Mouse (Mus musculus): ENCODE results near the gene Nfya.

Gene Nfya

DNA sequence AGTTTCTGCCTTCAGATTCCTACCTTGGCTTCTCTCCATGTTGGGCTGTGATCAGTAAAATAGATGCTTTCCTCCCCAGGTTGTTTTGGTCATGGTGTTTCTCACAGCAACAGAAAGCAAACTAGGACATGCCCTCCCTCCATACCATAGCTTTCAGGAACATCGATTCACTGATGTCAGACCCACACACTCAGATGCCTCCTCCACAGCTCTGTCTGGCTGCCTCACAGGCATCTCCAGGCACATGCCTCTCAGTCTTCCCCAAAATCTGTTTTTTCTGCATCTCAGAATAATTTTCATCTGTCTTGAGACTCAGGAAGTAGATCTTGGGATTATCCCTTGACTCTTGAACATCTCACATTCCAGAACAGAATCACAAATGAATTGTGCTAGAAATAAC lies 33.6 kb downstream of the Nfya start:
- CTCF ChIA-PET, result no interaction called here
- POLR2A ChIA-PET, result no interaction called here

DNA sequence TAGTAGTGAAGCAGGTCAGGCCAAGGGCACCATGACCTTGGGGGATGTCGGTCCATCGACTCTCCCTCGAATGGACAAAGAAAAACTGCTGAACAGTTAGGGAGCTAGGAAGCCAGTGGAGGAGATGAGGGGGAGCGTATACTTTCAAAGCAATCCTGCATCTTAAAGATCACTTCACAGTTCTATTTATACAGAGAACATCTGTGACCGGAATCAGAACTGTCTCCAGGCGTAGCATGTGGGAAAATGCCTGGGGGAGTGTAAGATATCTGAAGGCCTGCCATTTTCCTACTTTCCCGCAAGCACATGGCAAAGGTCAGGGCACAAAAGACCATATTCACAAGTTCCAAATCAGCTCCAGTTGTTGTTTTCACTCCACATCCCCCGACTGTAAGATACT lies 36.7 kb downstream of the Nfya start:
- ChIA-PET CTCF (no interaction called here), POLR2A (interaction anchor here in 1 of 4 experiments (0.6 to 1.7 kb wide), 2 partner anchors 19 to 143 kb away, joined by 3 to 4 read pairs; no protein-coding TSS in a partner anchor)

DNA sequence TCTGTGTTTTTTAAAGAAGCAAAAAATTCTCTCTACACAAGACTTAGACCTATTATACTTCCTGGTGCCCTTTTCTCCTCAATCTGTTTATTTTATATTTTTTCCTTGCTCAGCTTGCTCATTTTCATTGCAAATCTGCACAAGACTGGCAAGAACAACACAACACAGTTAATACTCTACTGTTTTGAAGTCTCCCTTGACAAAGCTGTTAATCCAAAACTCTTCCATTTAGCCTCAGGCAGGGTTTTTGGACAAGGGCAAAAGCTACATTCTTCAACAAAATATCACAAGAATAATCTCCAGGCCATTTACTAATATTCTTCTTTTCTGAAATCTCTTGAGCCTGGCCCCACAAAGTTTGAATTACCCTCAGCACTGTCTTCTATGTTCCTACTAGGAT lies 38.1 kb downstream of the Nfya start:
- ChIA-PET CTCF (no interaction called here), POLR2A (interaction anchor here in 1 of 4 experiments (1.7 kb wide), 1 partner anchor 21 kb away, joined by 4 read pairs; no protein-coding TSS in a partner anchor)

DNA sequence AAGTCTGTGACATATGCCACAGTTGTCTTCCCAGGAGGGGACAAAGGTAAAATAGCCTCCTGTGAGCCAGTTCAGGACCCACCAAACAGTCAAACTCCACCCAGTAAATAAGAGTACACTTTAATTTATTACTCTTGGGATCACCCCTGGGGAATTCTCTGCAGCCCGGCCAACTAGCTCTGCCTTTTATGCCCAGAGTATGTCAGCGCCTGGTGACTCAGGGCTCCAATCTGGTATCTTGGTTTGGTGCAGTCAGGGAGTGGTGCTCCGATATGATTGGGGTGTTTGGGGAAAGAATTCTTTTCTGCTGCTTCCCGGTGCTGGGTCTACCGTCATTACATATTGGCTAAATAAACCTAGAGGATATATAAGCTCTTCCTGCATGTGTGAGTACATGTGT lies 42.9 kb downstream of the Nfya start:
- ChIA-PET POLR2A (no interaction called here), CTCF (interaction anchor here in 1 of 4 experiments (0.6 kb wide), 1 partner anchor 255 kb away, joined by 8 read pairs; no protein-coding TSS in a partner anchor)

DNA sequence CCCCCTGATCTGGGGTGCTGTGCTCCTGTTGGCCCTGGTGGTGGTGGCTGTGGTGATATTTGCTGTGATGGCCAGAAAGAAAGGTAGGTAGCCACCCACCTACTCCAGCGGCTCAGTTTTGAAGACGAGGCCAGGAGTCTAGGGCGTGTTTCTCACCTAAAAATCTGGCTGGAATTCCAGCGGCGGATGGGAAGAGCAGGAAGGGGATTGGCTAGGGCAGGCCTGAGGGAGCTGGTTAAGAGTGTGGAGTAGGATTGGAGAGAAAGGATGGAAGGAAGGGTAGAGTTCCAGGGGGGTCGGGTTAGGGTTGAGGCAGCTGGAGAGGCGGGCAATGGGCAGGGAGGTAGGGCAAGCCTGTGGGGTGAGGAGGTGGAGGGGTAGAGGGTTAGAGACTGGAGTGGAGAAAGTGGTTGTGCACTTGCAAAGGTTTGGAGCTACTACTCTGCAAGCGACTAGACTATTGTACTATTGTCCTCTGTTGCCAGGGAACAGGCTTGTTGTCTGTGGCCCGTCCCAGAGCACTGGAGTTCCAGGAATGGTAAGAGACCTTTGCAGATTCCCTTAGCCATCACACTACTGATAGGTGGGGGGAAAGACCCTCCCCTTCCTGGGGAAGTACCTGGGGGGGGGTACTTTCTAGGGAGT lies 44.1 kb downstream of the Nfya start:
- CTCF ChIA-PET, result interaction anchor here in 2 of 4 experiments (0.5 to 1.6 kb wide), 3 partner anchors 194 to 264 kb away, joined by 3 to 4 read pairs (median 3); no protein-coding TSS in a partner anchor

DNA sequence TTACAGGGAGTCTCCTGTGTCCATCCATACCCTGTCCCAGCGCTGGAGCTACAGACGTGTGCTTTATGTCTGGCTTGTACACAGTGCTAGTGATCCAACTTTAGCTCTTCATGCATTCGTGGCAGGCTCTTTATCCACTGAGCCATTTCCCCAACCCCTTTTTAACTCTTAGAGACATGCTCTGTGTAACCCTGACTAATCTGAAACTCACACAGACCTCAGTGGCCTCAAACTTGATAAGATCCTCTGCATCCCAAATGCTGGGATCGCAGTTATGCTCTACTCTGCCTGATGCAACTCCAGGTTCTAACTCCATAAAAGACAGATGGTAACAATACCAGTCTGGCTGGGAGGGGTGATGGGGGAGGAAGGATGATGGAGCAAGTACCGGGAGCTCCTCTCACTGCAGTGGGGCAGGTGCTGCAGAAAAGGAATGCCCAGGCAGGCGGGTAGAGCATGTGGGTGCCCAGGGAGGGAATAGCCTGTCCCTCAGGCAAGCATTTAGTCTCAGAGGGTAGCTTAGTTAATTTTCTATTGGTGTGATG lies 46.2 kb downstream of the Nfya start:
- CTCF ChIA-PET, result no interaction called here

More for the DNA sequence above, 44.1 kb downstream of the Nfya start:
- POLR2A ChIA-PET, result interaction anchor here in 3 of 4 experiments (0.5 to 1.3 kb wide), 5 partner anchors 10 to 59 kb away, joined by 3 to 6 read pairs (median 4); no protein-coding TSS in a partner anchor

DNA sequence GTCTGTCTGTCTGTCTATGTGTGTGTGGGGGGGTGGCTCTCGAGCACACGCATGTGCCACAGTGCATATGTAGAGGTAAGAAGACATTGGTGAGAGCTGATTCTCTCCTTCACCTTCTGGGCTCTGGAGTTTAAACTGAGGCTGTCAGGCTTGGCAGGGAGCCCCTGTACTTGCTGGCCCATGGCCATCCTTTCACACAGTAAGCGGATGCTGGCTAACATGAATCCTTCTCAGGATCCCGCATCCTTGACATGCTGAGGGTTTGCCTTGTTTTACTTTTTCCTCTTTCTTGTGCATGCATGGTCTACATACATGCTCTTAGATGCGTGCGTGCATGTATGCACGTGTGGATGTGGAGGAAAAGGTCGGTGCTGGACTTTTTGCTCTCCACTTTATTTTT lies 46.7 kb downstream of the Nfya start:
- CTCF ChIA-PET, result no interaction called here
- POLR2A ChIA-PET, result interaction anchor here in 1 of 4 experiments (0.6 kb wide), 1 partner anchor 635 kb away, joined by 3 read pairs; no protein-coding TSS in a partner anchor

More for the DNA sequence above, 46.2 kb downstream of the Nfya start:
- POLR2A ChIA-PET, result interaction anchor here in 2 of 4 experiments (0.6 to 0.7 kb wide), 2 partner anchors 98 to 635 kb away, joined by 3 to 5 read pairs; no protein-coding TSS in a partner anchor

DNA sequence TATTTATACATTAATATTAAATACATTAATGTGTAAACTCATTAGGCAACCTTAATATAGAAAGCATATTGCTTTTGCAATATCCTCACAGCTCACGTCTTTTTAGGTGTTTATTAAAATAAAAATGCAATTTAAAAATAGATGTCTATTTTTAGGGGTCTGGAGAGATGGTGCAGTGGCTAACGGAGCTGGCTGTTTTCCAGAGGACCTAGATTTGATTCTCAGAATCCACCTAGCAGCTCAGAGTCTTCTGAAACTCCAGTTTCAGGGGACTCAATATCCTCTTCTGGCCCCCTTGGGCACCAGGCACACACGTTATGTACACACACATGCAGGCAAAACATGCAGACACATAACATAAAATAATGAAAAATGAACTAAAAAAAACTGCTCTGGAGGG lies 47.4 kb downstream of the Nfya start:
- ChIA-PET CTCF (no interaction called here), POLR2A (no interaction called here)

DNA sequence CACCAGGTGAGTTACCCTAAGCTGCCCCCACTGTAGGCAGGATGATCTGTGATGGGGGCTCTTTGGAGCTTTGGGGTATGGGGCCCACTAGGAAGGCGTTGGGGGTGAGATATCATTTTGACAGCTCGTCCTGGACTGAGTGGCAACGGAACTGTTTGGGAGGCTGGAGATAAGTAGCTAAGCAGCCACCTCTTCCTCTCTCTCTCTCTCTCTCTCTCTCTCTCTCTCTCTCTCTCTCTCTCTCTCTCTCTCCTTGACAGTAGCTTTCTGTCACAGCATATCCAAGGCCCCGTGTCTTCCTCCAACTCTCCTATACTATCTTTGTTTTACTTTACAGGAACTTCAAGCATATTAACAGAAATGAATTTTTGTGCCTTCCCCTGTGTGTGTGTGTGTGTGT lies 49.2 kb downstream of the Nfya start:
- POLR2A ChIA-PET, result interaction anchor here in 2 of 4 experiments (0.7 to 1.3 kb wide), 2 partner anchors 10 to 66 kb away, joined by 3 read pairs; no protein-coding TSS in a partner anchor
- CTCF ChIA-PET, result interaction anchor here (0.5 to 1.6 kb wide), 4 partner anchors 243 to 552 kb away, joined by 3 to 8 read pairs (median 4); no protein-coding TSS in a partner anchor

DNA sequence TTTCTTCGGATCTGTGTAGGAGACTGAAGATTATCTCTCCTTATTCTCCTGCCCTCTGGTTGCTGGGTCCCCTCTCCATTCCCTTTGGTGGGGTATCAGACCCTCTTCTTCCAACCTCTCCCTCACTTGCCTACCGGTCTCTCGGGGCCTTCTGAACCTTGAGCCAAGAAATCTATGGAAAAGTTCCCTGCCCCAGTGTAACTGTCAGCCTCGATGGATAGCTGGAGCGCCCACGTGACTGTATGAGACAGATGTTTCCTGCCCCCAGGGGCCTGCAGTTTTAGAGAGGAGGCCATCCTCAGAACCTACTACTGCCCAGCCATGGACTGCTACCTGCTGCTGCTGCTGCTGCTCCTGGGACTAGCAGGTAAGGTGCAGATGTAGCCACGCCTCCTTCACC lies 50.1 kb downstream of the Nfya start, which contains the start of gene Treml1:
TSS of gene Treml1 (plus strand) at position 301 of the 400 bp plus-strand sequence.
- CTCF ChIA-PET, result interaction anchor here in 3 of 4 experiments (0.5 to 1.6 kb wide), 4 partner anchors 34 to 551 kb away, joined by 3 to 8 read pairs (median 4); no protein-coding TSS in a partner anchor
- POLR2A ChIA-PET, result interaction anchor here in 1 of 4 experiments (0.7 kb wide), 1 partner anchor 9 kb away, joined by 3 read pairs; no protein-coding TSS in a partner anchor

DNA sequence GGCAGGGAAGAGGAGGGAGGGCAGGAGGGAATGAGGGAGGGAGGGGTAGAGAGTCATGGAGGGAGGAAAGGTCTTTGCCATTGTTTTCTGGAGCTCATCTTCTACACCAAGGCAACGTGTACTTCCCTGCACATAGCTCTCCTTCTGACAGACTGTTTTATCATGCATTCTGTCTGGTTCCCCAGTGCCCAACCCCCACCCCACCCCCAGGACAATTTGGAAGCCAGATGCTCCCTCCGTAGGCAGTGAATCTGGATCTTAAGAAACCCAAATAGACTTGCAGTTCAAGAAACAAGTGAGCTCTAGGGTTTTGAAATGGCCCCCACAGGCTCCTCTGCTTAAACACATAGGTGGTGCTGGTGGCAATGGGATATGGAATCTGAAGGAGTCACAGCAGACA lies 51.8 kb downstream of the Nfya start:
- ChIA-PET POLR2A (no interaction called here), CTCF (interaction anchor here in 1 of 4 experiments (0.6 kb wide), 1 partner anchor 86 kb away, joined by 3 read pairs; no protein-coding TSS in a partner anchor)

DNA sequence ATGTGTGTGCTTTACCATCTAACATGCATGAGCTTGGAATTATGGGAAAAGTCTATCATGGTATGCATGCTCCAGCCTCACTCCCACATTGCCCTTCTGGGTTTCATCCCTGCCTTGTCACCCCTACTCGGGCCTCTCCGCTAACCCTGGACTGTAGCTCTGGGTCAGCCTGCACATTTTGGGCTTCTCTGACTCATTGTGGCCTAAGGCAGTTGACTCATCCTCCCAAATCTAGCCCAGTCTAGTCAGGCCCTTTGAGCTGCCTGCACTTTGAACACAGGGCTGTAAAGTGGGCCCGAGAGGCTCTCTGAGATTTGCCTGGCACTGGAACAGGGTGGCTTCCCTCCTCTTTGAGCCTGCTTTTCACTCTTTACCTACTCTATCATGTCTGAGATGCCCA lies 53.9 kb downstream of the Nfya start:
- POLR2A ChIA-PET, result interaction anchor here in 2 of 4 experiments (0.7 to 1.3 kb wide), 5 partner anchors 10 to 124 kb away, joined by 3 to 5 read pairs (median 3); partner anchors contain the start of gene Trem1 (in 1 of the 2)
- CTCF ChIA-PET, result interaction anchor here in 1 of 4 experiments (0.6 kb wide), 1 partner anchor 14 kb away, joined by 3 read pairs; no protein-coding TSS in a partner anchor

DNA sequence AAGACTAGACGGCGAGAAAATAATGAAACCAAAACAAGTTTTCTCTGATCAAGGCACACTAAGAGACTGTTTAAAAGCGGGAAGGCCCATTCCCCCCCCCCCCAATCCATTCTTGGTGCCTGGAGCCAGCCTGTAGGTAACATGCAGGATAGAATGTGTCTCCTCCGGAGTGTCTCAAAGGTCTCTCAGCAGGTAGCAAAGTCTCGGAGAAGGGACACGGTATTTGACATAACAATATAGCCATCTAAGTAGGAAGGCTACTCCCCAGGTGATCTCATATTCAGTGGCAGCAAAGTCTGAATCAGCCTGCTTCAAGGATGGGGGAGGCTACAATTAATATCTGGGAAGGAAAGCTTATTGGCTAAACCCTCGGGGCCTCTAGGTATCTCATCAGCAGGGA lies 56.7 kb downstream of the Nfya start:
- CTCF ChIA-PET, result interaction anchor here in 2 of 4 experiments (0.6 kb wide), 2 partner anchors 376 to 505 kb away, joined by 3 to 7 read pairs; no protein-coding TSS in a partner anchor
- POLR2A ChIA-PET, result interaction anchor here in 2 of 4 experiments (0.6 to 1.3 kb wide), 6 partner anchors 12 to 526 kb away, joined by 3 to 4 read pairs (median 4); no protein-coding TSS in a partner anchor

DNA sequence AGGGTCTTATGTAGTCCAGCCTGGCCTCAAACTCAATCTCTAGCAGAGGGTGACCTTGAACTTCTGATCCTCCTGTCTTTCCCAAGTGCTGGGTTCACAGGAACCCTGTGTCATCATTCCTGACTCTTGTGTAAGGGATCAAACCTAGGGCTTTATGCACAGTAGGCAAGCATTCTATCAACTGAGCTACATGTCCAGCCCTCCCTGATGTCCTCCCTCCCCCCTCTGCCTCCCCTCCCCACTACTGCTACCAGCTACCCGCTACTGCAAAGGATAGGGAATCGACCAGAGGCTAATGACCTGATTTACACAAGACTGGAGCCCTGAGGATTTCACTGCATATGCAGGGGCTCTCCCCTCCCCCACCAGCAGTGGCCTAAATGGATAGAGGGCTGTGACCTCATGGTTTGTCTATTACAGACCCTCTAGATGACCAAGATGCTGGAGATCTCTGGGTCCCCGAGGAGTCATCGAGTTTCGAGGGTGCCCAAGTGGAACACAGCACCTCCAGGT lies 59.0 kb downstream of the Nfya start:
- CTCF ChIA-PET, result no interaction called here

DNA sequence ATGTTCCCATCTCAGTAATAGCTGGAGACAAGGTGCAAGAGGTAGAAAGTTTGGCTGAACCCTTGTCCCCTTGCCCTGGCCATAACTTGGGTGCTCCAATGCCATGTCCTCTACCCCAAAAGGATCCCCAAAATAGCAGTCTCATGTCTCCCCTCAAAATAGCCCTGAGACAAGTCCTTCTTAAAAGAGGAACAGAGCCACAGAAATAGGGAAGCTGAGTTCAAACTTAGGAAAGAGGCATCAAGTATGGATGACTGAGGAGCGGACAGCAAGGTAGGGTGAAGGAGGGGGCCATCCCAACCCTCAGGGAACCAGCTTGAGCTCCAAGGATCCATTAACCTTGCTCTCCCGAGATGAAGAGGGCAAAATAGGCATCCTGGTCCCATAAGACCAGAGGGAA lies 62.4 kb downstream of the Nfya start:
- POLR2A ChIA-PET, result interaction anchor here in 1 of 4 experiments (0.6 kb wide), 1 partner anchor 46 kb away, joined by 3 read pairs; no protein-coding TSS in a partner anchor
- CTCF ChIA-PET, result interaction anchor here in 1 of 4 experiments (0.6 kb wide), 1 partner anchor 584 kb away, joined by 3 read pairs; no protein-coding TSS in a partner anchor

More for the DNA sequence above, 59.0 kb downstream of the Nfya start:
- POLR2A ChIA-PET, result interaction anchor here in 2 of 4 experiments (0.7 to 1.4 kb wide), 3 partner anchors 9 to 75 kb away, joined by 3 to 5 read pairs (median 3); partner anchors contain the start of gene Treml1 (in 1 of the 2)

DNA sequence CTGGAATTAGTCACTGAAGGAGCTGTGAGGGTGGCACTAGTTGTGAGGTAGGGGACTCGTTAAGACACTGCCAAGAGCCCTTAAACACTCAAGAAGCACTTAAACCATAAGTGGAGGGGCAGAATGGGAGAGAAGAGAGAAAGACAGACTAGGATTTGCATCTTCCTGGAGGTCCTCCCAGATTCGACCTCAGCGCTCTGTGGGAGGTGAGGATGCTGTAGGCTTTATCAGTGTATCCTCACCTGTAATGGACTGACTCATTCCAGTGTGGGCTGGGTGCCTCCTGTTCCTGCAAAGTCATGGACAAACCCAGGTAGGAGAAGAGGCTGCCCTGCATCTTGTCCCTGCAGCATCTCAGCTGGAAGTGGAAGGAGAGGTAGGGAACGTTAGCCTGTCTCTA lies 62.9 kb downstream of the Nfya start:
- ChIA-PET CTCF (interaction anchor here in 1 of 4 experiments (0.6 kb wide), 1 partner anchor 584 kb away, joined by 3 read pairs; no protein-coding TSS in a partner anchor), POLR2A (no interaction called here)

DNA sequence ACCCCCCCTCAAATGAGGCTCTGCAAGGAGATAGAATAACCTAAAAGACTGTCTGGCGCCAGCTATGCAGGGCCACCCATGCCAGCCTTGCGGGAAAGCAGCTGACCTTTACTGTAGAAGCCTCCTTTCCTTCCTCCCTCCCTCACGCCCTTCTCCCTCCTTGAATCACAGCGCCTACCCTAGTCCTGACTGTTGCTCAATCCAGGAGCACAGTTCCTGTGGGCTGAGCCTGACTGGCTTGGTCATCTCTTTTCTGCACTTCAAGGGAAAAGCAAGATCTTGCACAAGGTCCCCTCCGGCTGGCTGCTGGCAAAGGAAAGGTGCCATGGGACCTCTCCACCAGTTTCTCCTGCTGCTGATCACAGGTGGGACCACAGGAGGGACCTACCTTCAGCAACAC lies 63.5 kb downstream of the Nfya start, which contains the start of gene Trem2:
TSS of gene Trem2 (plus strand) at position 171 of the 400 bp plus-strand sequence.
- POLR2A ChIA-PET, result no interaction called here
- CTCF ChIA-PET, result interaction anchor here in 2 of 4 experiments (0.6 to 1.3 kb wide), 3 partner anchors 9 to 348 kb away, joined by 3 read pairs; no protein-coding TSS in a partner anchor

DNA sequence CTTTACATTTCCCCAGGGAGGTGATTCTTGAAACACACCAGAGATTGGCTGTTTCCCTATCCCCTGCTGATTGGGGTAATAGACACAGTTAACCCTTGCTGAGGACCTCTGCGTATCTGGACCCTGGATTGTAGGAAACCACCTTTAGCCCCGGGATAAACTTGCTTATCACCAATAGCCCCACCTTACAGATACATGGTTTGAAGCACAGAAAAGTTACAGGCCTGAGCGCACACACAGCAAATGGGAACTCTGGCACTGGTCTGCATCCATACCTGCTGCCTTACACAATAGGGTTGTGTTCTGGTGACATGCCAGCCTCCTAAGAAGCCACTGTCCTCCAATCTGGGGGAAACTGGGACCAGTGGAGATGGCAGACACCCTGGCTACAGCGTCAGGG lies 63.9 kb downstream of the Nfya start:
- ChIA-PET POLR2A (no interaction called here), CTCF (interaction anchor here in 2 of 4 experiments (0.6 to 1.3 kb wide), 3 partner anchors 9 to 348 kb away, joined by 3 read pairs; no protein-coding TSS in a partner anchor)

DNA sequence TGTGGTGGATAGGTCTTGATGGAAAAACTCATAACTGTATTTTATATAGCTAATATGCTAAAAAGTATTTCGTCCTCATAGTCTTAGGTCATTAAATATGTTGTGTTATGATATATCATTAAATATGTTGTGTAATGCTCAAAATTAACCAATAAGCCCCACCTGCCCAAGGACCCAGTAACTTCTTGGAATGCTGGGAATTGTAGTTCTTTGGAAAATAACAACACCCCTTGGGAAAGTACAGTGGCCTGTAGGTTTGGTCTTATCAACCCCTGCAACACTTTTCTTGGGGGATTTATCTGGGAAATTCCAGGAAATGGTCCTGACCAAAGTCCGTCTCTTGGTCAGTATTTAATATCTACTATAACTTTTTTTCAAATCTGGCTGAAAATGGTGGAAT lies 66.6 kb downstream of the Nfya start:
- ChIA-PET CTCF (no interaction called here), POLR2A (interaction anchor here in 1 of 4 experiments (1.1 kb wide), 1 partner anchor 20 kb away, joined by 3 read pairs; no protein-coding TSS in a partner anchor)
